Mouse (Mus musculus) small intestine, adult 2 months (tissue): ENCODE measurements at regions not wholly inside any gene's neighbourhood (a gene's known extent, or its start where the extent isn't known, plus 50 kb on each side); places are given as distances from the start of the nearest gene placed in this dataset.

Experiments
- H3K27ac ChIP-seq: fragments of 200-500 bp; 2 replicates; pipeline ENCODE4 v1.5.1; 2012; ENCODE audit warnings: low read depth, low read length, control low read depth, inconsistent platforms; ENCODE audit not compliant: insufficient read depth
- H3K27me3 ChIP-seq: fragments of 200-500 bp; 2 replicates; pipeline ENCODE4 v1.6.1; 2012; ENCODE audit warnings: mild to moderate bottlenecking, moderate library complexity, low read length, inconsistent platforms; ENCODE audit not compliant: control insufficient read depth, insufficient read depth
- H3K36me3 ChIP-seq: fragments of 200-500 bp; 2 replicates; pipeline ENCODE4 v1.6.1; 2012; ENCODE audit warnings: mild to moderate bottlenecking, low read length, control low read depth, inconsistent platforms; ENCODE audit not compliant: control insufficient read depth, insufficient read depth
- H3K4me1 ChIP-seq: fragments of 200-500 bp; 2 replicates; pipeline ENCODE4 v1.6.1; 2012; ENCODE audit warnings: low read length, inconsistent platforms, mixed read lengths; ENCODE audit not compliant: control insufficient read depth, insufficient read depth, insufficient read length
- H3K4me3 ChIP-seq: fragments of 200-500 bp; 2 replicates; pipeline ENCODE4 v1.5.1; 2012; ENCODE audit warnings: low read depth, mild to moderate bottlenecking, control low read depth, inconsistent platforms, low read length, moderate library complexity
- CTCF ChIP-seq: fragments of 200-500 bp; IDR thresholded peaks from 2 replicates; pipeline ENCODE4 v1.5.1; 2012; ENCODE audit warnings: low read depth, mild to moderate bottlenecking, control low read depth, inconsistent platforms, low read length, moderate library complexity, mixed read lengths; ENCODE audit not compliant: insufficient replicate concordance, insufficient read length; ENCODE audit errors: extremely low read depth
- POLR2A ChIP-seq: fragments of 200-500 bp; IDR thresholded peaks from 2 replicates; pipeline ENCODE4 v1.6.1; 2012; ENCODE audit warnings: low read depth, mild to moderate bottlenecking, control low read depth, inconsistent platforms, low read length, moderate library complexity
- WGBS: fragments of 180-500 bp; shearing (Covaris S2); methylation state at CpG from one replicate; pipeline ENCODE4 v1.1.7; 2018; 5-methylcytosine and 5-hydroxymethylcytosine counted together

- TF ChIP-seq CTCF: no peak
- TF ChIP-seq POLR2A: no peak
- no peaks in the 10 kb centered on the region for H3K4me1 ChIP-seq
- H3K27ac ChIP-seq: no peak overlapping the region
- no peaks in the 10 kb centered on the region for H3K36me3 ChIP-seq
- H3K4me3 ChIP-seq: no peak overlapping the region
- WGBS: 85% methylated on average over 5 of the region's 5 CpGs
- no peaks in the 10 kb centered on the region for H3K27me3 ChIP-seq
Measured at GRCm38 (mm10) chr10:95034566-95034965, 89.9 kb upstream of the Plxnc1 start.

GRCm38 (mm10) chr10:95032760-95033716 is 88.4 kb upstream of the Plxnc1 start:
- TF ChIP-seq POLR2A (no peak), CTCF (no peak)
- Histone ChIP-seq H3K36me3 (no peaks in the 10 kb centered on the region), H3K27me3 (no peaks in the 10 kb centered on the region), H3K4me1 (no peaks in the 10 kb centered on the region), H3K4me3 (no peak overlapping the region), H3K27ac (no peak overlapping the region)
- WGBS: 79% methylated on average over 14 of the region's 14 CpGs

- Histone ChIP-seq H3K27ac (no peak overlapping the region), H3K4me3 (no peak overlapping the region), H3K36me3 (no peaks in the 10 kb centered on the region), H3K4me1 (no peaks in the 10 kb centered on the region), H3K27me3 (no peaks in the 10 kb centered on the region)
- WGBS: 92% methylated on average over 2 of the region's 2 CpGs
- no peak for TF ChIP-seq CTCF
- no peak for TF ChIP-seq POLR2A
Measured at GRCm38 (mm10) chr10:95031371-95031770, 86.7 kb upstream of the Plxnc1 start.

GRCm38 (mm10) chr10:95030801-95031200 is 86.2 kb upstream of the Plxnc1 start:
- Histone ChIP-seq H3K36me3 (no peaks in the 10 kb centered on the region), H3K27ac (no peak overlapping the region), H3K4me3 (no peak overlapping the region), H3K4me1 (no peaks in the 10 kb centered on the region), H3K27me3 (no peaks in the 10 kb centered on the region)
- WGBS: 71% methylated on average over 5 of the region's 5 CpGs
- TF ChIP-seq POLR2A: no peak
- no peak for TF ChIP-seq CTCF

- Histone ChIP-seq H3K27ac (no peak overlapping the region), H3K27me3 (no peaks in the 10 kb centered on the region), H3K4me1 (no peaks in the 10 kb centered on the region), H3K36me3 (no peaks in the 10 kb centered on the region), H3K4me3 (no peak overlapping the region)
- TF ChIP-seq POLR2A: no peak
- no peak for TF ChIP-seq CTCF
- WGBS: 65% methylated on average over 3 of the region's 3 CpGs
Measured at GRCm38 (mm10) chr10:95029554-95029953, 84.9 kb upstream of the Plxnc1 start.

GRCm38 (mm10) chr10:95025569-95026327 is 81.1 kb upstream of the Plxnc1 start:
- H3K4me3 ChIP-seq: no peak overlapping the region
- H3K27ac ChIP-seq: no peak overlapping the region
- TF ChIP-seq CTCF (no peak), POLR2A (no peak)
- no peaks in the 10 kb centered on the region for H3K27me3 ChIP-seq
- WGBS: 82% methylated on average over 12 of the region's 12 CpGs
- no peaks in the 10 kb centered on the region for H3K36me3 ChIP-seq
- no peaks in the 10 kb centered on the region; the same call in 1 of the 2 replicates for H3K4me1 ChIP-seq

GRCm38 (mm10) chr10:95021209-95021608 is 76.6 kb upstream of the Plxnc1 start:
- WGBS: 73% methylated on average over 1 of the region's 1 CpGs
- Histone ChIP-seq H3K27me3 (no peaks in the 10 kb centered on the region), H3K27ac (no peak overlapping the region), H3K36me3 (no peaks in the 10 kb centered on the region), H3K4me1 (no peaks in the 10 kb centered on the region; the same call in 1 of the 2 replicates), H3K4me3 (no peak overlapping the region)
- no peak for TF ChIP-seq CTCF
- no peak for TF ChIP-seq POLR2A
